ENCODE assay signal across 11 mouse cellular contexts in the genomic region with DNA sequence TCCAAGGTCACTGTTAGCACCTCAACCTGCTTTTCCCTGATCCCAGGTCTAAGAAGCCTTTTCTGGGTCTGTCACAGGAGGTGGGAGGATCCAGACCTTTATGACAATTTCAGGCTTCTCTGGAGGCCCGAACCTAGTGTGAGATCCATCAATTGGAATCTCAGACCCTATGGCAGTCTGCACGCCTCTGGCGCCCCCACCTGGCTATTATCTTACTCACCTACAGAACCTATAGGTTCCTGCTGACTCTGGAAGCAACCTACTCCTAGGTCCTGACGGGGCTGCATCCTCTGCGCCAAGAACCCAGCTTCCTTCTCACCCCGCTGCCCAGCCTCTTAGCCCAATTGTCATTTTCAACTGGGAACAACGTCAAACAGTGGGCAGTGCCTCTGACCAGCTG. TPM values are rescaled to one million over a fixed set of nuclear protein-coding genes. Genes with fewer than 3 reads are reported as not detected.
DNase-seq lines count a peak whose midpoint lies in the region; ATAC-seq and TF ChIP-seq lines count a peak whose summit lies in the region.
"Had no signal": no experiment of that assay in that cellular context is flagged by ENCODE, and none has a peak within 500 bp of the region (broad histone marks: within the 10 kb centered on the region; RNA-seq: fewer than 3 reads in every experiment).

No protein-coding gene starts in this region.

- TF ChIP-seq RAD21 in MEL (IDR thresholded peaks at IDR 0.05; ENCODE audit: low read depth, low read length), result peak; percentile 78

- no peak overlapping the region for H3K4me3 ChIP-seq in kidney, postnatal 0 days (replicated peaks; ENCODE audit: low read depth, low read length)
- no peak overlapping the region for H3K4me3 ChIP-seq in MEL (ENCODE audit: control insufficient read depth in 1 of 2, insufficient read depth in 1 of 2, low read depth in 2 of 2, low read length in 2 of 2)
- H3K4me3 ChIP-seq in forebrain, embryonic 10.5 days, result no peak overlapping the region
- H3K4me3 ChIP-seq: embryonic facial prominence, embryonic 15.5 days had no signal

- no peak for TF ChIP-seq POLR2A in MEL (IDR thresholded peaks at IDR 0.05; ENCODE audit: control insufficient read depth in 1 of 2, insufficient read depth in 1 of 2, low read depth in 1 of 2, low read length in 2 of 2, poor library complexity in 1 of 2)

- peak; percentile 62 for TF ChIP-seq CTCF in kidney, postnatal 0 days (IDR thresholded peaks at IDR 0.05; ENCODE audit: low read depth)
- peak; percentile 70 to 82 (median 76) for TF ChIP-seq CTCF in MEL (IDR thresholded peaks at IDR 0.05 in 2 of 3, conservative IDR thresholded peaks at IDR 0.05 in 1 of 3; ENCODE audit: control insufficient read depth in 1 of 3, insufficient read depth in 1 of 3, low read depth in 2 of 3, low read length in 3 of 3, poor library complexity in 1 of 3, severe bottlenecking in 1 of 3)

- DNase-seq in kidney, postnatal 0 days (ENCODE audit: low spot score), result peak; percentile 24
- DNase-seq in kidney, adult 11 months, result no peak
- DNase-seq in MEL (ENCODE audit: low read depth, low spot score), result peak; percentile 61
- peak; percentile 71 to 74 for DNase-seq in cerebellum, postnatal 36 days
- peak; percentile 63 for DNase-seq in lung, postnatal 14 days
- DNase-seq in thymus, postnatal 4 days, result peak; percentile 85
- DNase-seq in right cerebral cortex, postnatal 10 days (ENCODE audit: low spot score in 2 of 2), result no peak
- no peak for DNase-seq in forebrain, embryonic 10.5 days (ENCODE audit: extremely low spot score, low spot score)

- no peaks in the 10 kb centered on the region for H3K4me1 ChIP-seq in kidney, postnatal 0 days (replicated peaks; ENCODE audit: insufficient read depth, low read length)
- no peaks in the 10 kb centered on the region for H3K4me1 ChIP-seq in MEL (ENCODE audit: control insufficient read depth in 1 of 2, insufficient read depth in 2 of 2, low read length in 2 of 2)
- no peaks in the 10 kb centered on the region for H3K4me1 ChIP-seq in forebrain, embryonic 10.5 days
- H3K4me1 ChIP-seq: embryonic facial prominence, embryonic 15.5 days had no signal

- H3K4me2 ChIP-seq in kidney, postnatal 0 days (ENCODE audit: low read length), result no peak overlapping the region
- H3K4me2 ChIP-seq: embryonic facial prominence, embryonic 15.5 days had no signal

- no peak overlapping the region for H3K27ac ChIP-seq in kidney, postnatal 0 days
- H3K27ac ChIP-seq in MEL (ENCODE audit: control insufficient read depth, low read depth, low read length), result no peak overlapping the region
- no peak overlapping the region for H3K27ac ChIP-seq in forebrain, embryonic 10.5 days
- H3K27ac ChIP-seq: embryonic facial prominence, embryonic 15.5 days had no signal

- H3K9ac ChIP-seq in kidney, postnatal 0 days (ENCODE audit: low read depth, low read length), result no peak overlapping the region
- H3K9ac ChIP-seq in MEL (ENCODE audit: control insufficient read depth, low read depth, low read length, poor library complexity, severe bottlenecking), result no peak overlapping the region
- H3K9ac ChIP-seq: embryonic facial prominence, embryonic 15.5 days had no signal

- TF ChIP-seq EP300 in MEL (IDR thresholded peaks at IDR 0.05; ENCODE audit: low read depth in 1 of 2, low read length in 2 of 2), result no peak

- ATAC-seq in kidney, postnatal 0 days (replicated peaks; ENCODE audit: low FRiP score, low read depth), result no peak

- 24% methylated on average over 7 of the region's 7 CpGs for WGBS in kidney, postnatal 0 days
- 28% methylated on average over 7 of the region's 7 CpGs for WGBS in forebrain, embryonic 10.5 days

- H3K9me3 ChIP-seq in kidney, postnatal 0 days (replicated peaks; ENCODE audit: low read length), result no peaks in the 10 kb centered on the region
- no peaks in the 10 kb centered on the region for H3K9me3 ChIP-seq in MEL (replicated peaks; ENCODE audit: insufficient read depth, low read length)
- H3K9me3 ChIP-seq in forebrain, embryonic 10.5 days, result no peaks in the 10 kb centered on the region
- H3K9me3 ChIP-seq: embryonic facial prominence, embryonic 15.5 days had no signal

- H3K79me2 ChIP-seq in MEL (ENCODE audit: control insufficient read depth, insufficient read depth, low read length, poor library complexity), result no peaks in the 10 kb centered on the region

- H3K36me3 ChIP-seq in kidney, postnatal 0 days (ENCODE audit: insufficient read depth, low read length), result no peaks in the 10 kb centered on the region
- no peaks in the 10 kb centered on the region for H3K36me3 ChIP-seq in MEL (ENCODE audit: control insufficient read depth in 1 of 2, insufficient read depth in 2 of 2, low read length in 2 of 2)
- H3K36me3 ChIP-seq in forebrain, embryonic 10.5 days (replicated peaks), result no peaks in the 10 kb centered on the region
- H3K36me3 ChIP-seq: embryonic facial prominence, embryonic 15.5 days had no signal

- H3K27me3 ChIP-seq in kidney, postnatal 0 days (ENCODE audit: insufficient read depth, low read length), result no peaks in the 10 kb centered on the region; the same call in 1 of the 2 replicates
- peaks cover 2 to 7% of the 10 kb centered on the region in 2 experiments; a peak in 3 of 4 replicates for H3K27me3 ChIP-seq in MEL (ENCODE audit: control insufficient read depth in 1 of 2, insufficient read depth in 2 of 2, low read length in 2 of 2)
- no peaks in the 10 kb centered on the region for H3K27me3 ChIP-seq in forebrain, embryonic 10.5 days (ENCODE audit: poor library complexity, severe bottlenecking)
- H3K27me3 ChIP-seq: embryonic facial prominence, embryonic 15.5 days had no signal

TF ChIP-seq in MEL, 35 proteins besides CTCF, POLR2A, EP300 and RAD21:
- TF ChIP-seq RCOR1 (IDR thresholded peaks at IDR 0.05; ENCODE audit: low read depth, low read length) (no peak), CHD2 (IDR thresholded peaks at IDR 0.05; ENCODE audit: low read length) (no peak), TCF12 (IDR thresholded peaks at IDR 0.05; ENCODE audit: low read depth, low read length) (no peak), MEF2A (IDR thresholded peaks at IDR 0.05; ENCODE audit: extremely low read depth, insufficient replicate concordance, low read depth, low read length, poor library complexity, severe bottlenecking) (no peak), ZC3H11A (IDR thresholded peaks at IDR 0.05; ENCODE audit: low read depth, low read length) (peak; percentile 65), USF2 (IDR thresholded peaks at IDR 0.05; ENCODE audit: borderline replicate concordance in 1 of 2, insufficient read depth in 1 of 2, low read depth in 1 of 2, low read length in 2 of 2) (no peak), MYB (IDR thresholded peaks at IDR 0.05; ENCODE audit: low read depth, low read length) (no peak), ZNF384 (IDR thresholded peaks at IDR 0.05; ENCODE audit: low read depth, low read length) (no peak), SMC3 (IDR thresholded peaks at IDR 0.05; ENCODE audit: low read depth, low read length) (peak; percentile 66)

RNA-seq across cellular contexts. Expression of gene Lcn12, which starts 10.7 kb away (rescaled TPM):
- not detected in 2 replicates for polyA plus RNA-seq in kidney, postnatal 0 days (2015; fragmentation: Nextera tagmentation; extraction: Ambion mirVana)
- total RNA-seq in MEL (2012; rRNA removed), result not detected in 2 replicates
- not detected for polyA plus RNA-seq in MEL (2012; ENCODE audit: insufficient read depth in 1 of 2, insufficient read length in 2 of 2, low read depth in 1 of 2, low replicate concordance in 2 of 2, missing spikeins in 1 of 2)
- not detected in 2 replicates for polyA plus RNA-seq in forebrain, embryonic 10.5 days (2016; fragmentation: Nextera tagmentation; extraction: Ambion mirVana)
- polyA plus RNA-seq: embryonic facial prominence, embryonic 15.5 days; liver, embryonic 16.5 days; stomach, embryonic 16.5 days had no signal

RNA-seq across cellular contexts. Expression of gene Ptgds, which starts 13.1 kb away (rescaled TPM):
- 11.5 and 13.1 TPM in 2 replicates for polyA plus RNA-seq in kidney, postnatal 0 days (2015; fragmentation: Nextera tagmentation; extraction: Ambion mirVana)
- total RNA-seq in MEL (2012; rRNA removed), result not detected in 2 replicates
- polyA plus RNA-seq in MEL (2012; ENCODE audit: insufficient read depth in 1 of 2, insufficient read length in 2 of 2, low read depth in 1 of 2, low replicate concordance in 2 of 2, missing spikeins in 1 of 2), result not detected
- 0.31 TPM in 1 of 2 replicates, not detected in the other for polyA plus RNA-seq in forebrain, embryonic 10.5 days (2016; fragmentation: Nextera tagmentation; extraction: Ambion mirVana)

RNA-seq across cellular contexts. Expression of gene Fbxw5, which starts 17.6 kb away (rescaled TPM):
- polyA plus RNA-seq in kidney, postnatal 0 days (2015; fragmentation: Nextera tagmentation; extraction: Ambion mirVana), result 65.7 and 71.1 TPM in 2 replicates
- 27.5 and 29.2 TPM in 2 replicates for total RNA-seq in MEL (2012; rRNA removed)
- polyA plus RNA-seq in MEL (2012; ENCODE audit: insufficient read depth in 1 of 2, insufficient read length in 2 of 2, low read depth in 1 of 2, low replicate concordance in 2 of 2, missing spikeins in 1 of 2), result 10 to 100 TPM in 1 of 2 experiments, not detected in 1; 65.6 TPM
- polyA plus RNA-seq in forebrain, embryonic 10.5 days (2016; fragmentation: Nextera tagmentation; extraction: Ambion mirVana), result 90.7 and 93.9 TPM in 2 replicates

RNA-seq across cellular contexts. Expression of gene C8g, which starts 18.6 kb away (rescaled TPM):
- polyA plus RNA-seq in kidney, postnatal 0 days (2015; fragmentation: Nextera tagmentation; extraction: Ambion mirVana), result 7.9 and 9.6 TPM in 2 replicates
- total RNA-seq in MEL (2012; rRNA removed), result 1.5 and 2.3 TPM in 2 replicates
- polyA plus RNA-seq in MEL (2012; ENCODE audit: insufficient read depth in 1 of 2, insufficient read length in 2 of 2, low read depth in 1 of 2, low replicate concordance in 2 of 2, missing spikeins in 1 of 2), result 1 to 10 TPM in 1 of 2 experiments, not detected in 1; 5.1 TPM
- polyA plus RNA-seq in forebrain, embryonic 10.5 days (2016; fragmentation: Nextera tagmentation; extraction: Ambion mirVana), result 6.3 and 7.2 TPM in 2 replicates

RNA-seq across cellular contexts. Expression of gene Paxx, which starts 22.1 kb away (rescaled TPM):
- 42.0 and 45.0 TPM in 2 replicates for polyA plus RNA-seq in kidney, postnatal 0 days (2015; fragmentation: Nextera tagmentation; extraction: Ambion mirVana)
- total RNA-seq in MEL (2012; rRNA removed), result 13.2 and 18.5 TPM in 2 replicates
- 10 to 100 TPM in 1 of 2 experiments, not detected in 1; 22.1 TPM for polyA plus RNA-seq in MEL (2012; ENCODE audit: insufficient read depth in 1 of 2, insufficient read length in 2 of 2, low read depth in 1 of 2, low replicate concordance in 2 of 2, missing spikeins in 1 of 2)
- polyA plus RNA-seq in forebrain, embryonic 10.5 days (2016; fragmentation: Nextera tagmentation; extraction: Ambion mirVana), result 12.4 and 15.5 TPM in 2 replicates

Comparison
In these comparisons a context has a peak if more than half of its experiments do, and no peak if none do; other contexts are left out.
1. DNase-seq: peak in kidney, postnatal 0 days (single experiment), MEL (single experiment), cerebellum, postnatal 36 days (2 of 2), lung, postnatal 14 days (single experiment) and thymus, postnatal 4 days (single experiment); none in kidney, adult 11 months (single experiment), right cerebral cortex, postnatal 10 days (0 of 2) and forebrain, embryonic 10.5 days (single experiment).